Mouse (Mus musculus): ENCODE data around the gene Ecm2. TPM values are rescaled to one million over a fixed set of nuclear protein-coding genes. Genes with fewer than 3 reads are reported as not detected.

Ecm2 gene
- polyA plus RNA-seq, 1 experiment from 2014 or later: 3.1 TPM

- TF ChIP-seq EP300 (IDR thresholded peaks at IDR 0.05) (no peak), CTCF (IDR thresholded peaks at IDR 0.05) (no peak)
- Histone ChIP-seq H3K4me2 (replicated peaks; ENCODE audit: low read depth, low read length) (no peak overlapping the region), H3K27ac (ENCODE audit: low read length) (peak overlapping the region; percentile 6; the same call in 1 of the 2 replicates), H3K4me1 (ENCODE audit: insufficient read depth, low read depth, low read length) (no peaks in the 10 kb centered on the region; the same call in 1 of the 2 replicates), H3K4me3 (ENCODE audit: low read depth, low read length) (no peak overlapping the region), H3K9me3 (ENCODE audit: low read length) (no peaks in the 10 kb centered on the region), H3K9ac (replicated peaks; ENCODE audit: low read depth) (no peak overlapping the region), H3K27me3 (replicated peaks; ENCODE audit: insufficient read depth, low read length) (no peaks in the 10 kb centered on the region), H3K36me3 (ENCODE audit: insufficient read depth, low read length) (peaks cover 8% of the 10 kb centered on the region)
- ATAC-seq (peak; percentile 52), DNase-seq (ENCODE audit: low spot score) (peak; percentile 35)
- WGBS: 59% methylated on average over 11 of the region's 11 CpGs
These were observed 38.1 kb upstream of the Ecm2 start for GRCm38 (mm10) chr13:49466393-49467075.

- Histone ChIP-seq H3K36me3 (ENCODE audit: insufficient read depth, low read length) (peaks cover 8% of the 10 kb centered on the region), H3K4me2 (replicated peaks; ENCODE audit: low read depth, low read length) (no peak overlapping the region), H3K27ac (ENCODE audit: low read length) (no peak overlapping the region), H3K27me3 (replicated peaks; ENCODE audit: insufficient read depth, low read length) (no peaks in the 10 kb centered on the region), H3K9ac (replicated peaks; ENCODE audit: low read depth) (no peak overlapping the region), H3K4me1 (ENCODE audit: insufficient read depth, low read depth, low read length) (no peaks in the 10 kb centered on the region; the same call in 1 of the 2 replicates), H3K4me3 (ENCODE audit: low read depth, low read length) (no peak overlapping the region), H3K9me3 (ENCODE audit: low read length) (no peaks in the 10 kb centered on the region)
- 61% methylated on average over 2 of the region's 2 CpGs for WGBS
- DNase-seq (ENCODE audit: low spot score) (no peak), ATAC-seq (no peak)
- TF ChIP-seq EP300 (IDR thresholded peaks at IDR 0.05): no peak
- no peak for TF ChIP-seq CTCF (IDR thresholded peaks at IDR 0.05)
These were observed 37.0 kb upstream of the Ecm2 start for GRCm38 (mm10) chr13:49467585-49467984.

- WGBS: 80% methylated on average over 5 of the region's 5 CpGs
These were observed 35.6 kb upstream of the Ecm2 start for GRCm38 (mm10) chr13:49469002-49469401.

DNA sequence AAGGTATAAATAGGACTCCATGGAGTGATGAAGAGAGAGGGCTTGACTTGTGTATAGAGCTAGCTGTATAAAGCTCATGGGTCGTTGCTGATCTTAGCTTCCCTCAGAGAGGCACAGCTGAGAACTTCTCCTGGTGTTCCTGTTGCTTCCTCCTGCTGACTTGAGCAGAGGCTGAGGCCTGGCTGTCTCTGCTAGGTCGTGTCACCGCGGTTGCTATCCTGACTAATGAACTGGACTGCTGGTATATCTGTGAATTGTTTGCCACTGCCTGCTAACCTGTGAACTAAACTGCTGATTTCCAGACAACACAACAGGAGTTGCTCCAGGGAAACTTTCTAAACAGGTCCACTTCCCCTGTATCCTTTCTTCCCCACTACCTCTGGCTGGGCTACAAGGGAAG, 34.3 kb upstream of the Ecm2 start:
- TF ChIP-seq CTCF (IDR thresholded peaks at IDR 0.05) (no peak), EP300 (IDR thresholded peaks at IDR 0.05) (no peak)
- Histone ChIP-seq H3K36me3 (ENCODE audit: insufficient read depth, low read length) (no peaks in the 10 kb centered on the region), H3K9ac (replicated peaks; ENCODE audit: low read depth) (no peak overlapping the region), H3K4me2 (replicated peaks; ENCODE audit: low read depth, low read length) (no peak overlapping the region), H3K27me3 (replicated peaks; ENCODE audit: insufficient read depth, low read length) (no peaks in the 10 kb centered on the region), H3K9me3 (ENCODE audit: low read length) (no peaks in the 10 kb centered on the region), H3K27ac (ENCODE audit: low read length) (0 out of 2 replicates have a peak overlapping the region, but pooled peaks have one; percentile 26), H3K4me3 (ENCODE audit: low read depth, low read length) (no peak overlapping the region), H3K4me1 (ENCODE audit: insufficient read depth, low read depth, low read length) (no peaks in the 10 kb centered on the region; the same call in 1 of the 2 replicates)
- DNase-seq (ENCODE audit: low spot score) (no peak), ATAC-seq (no peak)
- 75% methylated on average over 4 of the region's 4 CpGs for WGBS

More at GRCm38 (mm10) chr13:49469002-49469401, 35.6 kb upstream of the Ecm2 start:
- H3K9me3 ChIP-seq (ENCODE audit: low read length): no peaks in the 10 kb centered on the region
- H3K27ac ChIP-seq (ENCODE audit: low read length): no peak overlapping the region
- DNase-seq (ENCODE audit: low spot score) (no peak), ATAC-seq (no peak)
- H3K4me3 ChIP-seq (ENCODE audit: low read depth, low read length): no peak overlapping the region
- H3K27me3 ChIP-seq (replicated peaks; ENCODE audit: insufficient read depth, low read length): no peaks in the 10 kb centered on the region
- TF ChIP-seq CTCF (IDR thresholded peaks at IDR 0.05): peak; percentile 40
- no peak for TF ChIP-seq EP300 (IDR thresholded peaks at IDR 0.05)
- no peaks in the 10 kb centered on the region; the same call in 1 of the 2 replicates for H3K4me1 ChIP-seq (ENCODE audit: insufficient read depth, low read depth, low read length)
- no peak overlapping the region for H3K4me2 ChIP-seq (replicated peaks; ENCODE audit: low read depth, low read length)
- H3K9ac ChIP-seq (replicated peaks; ENCODE audit: low read depth): no peak overlapping the region
- H3K36me3 ChIP-seq (ENCODE audit: insufficient read depth, low read length): peaks cover 8% of the 10 kb centered on the region

- H3K9ac ChIP-seq (replicated peaks; ENCODE audit: low read depth): no peak overlapping the region
- ATAC-seq (no peak), DNase-seq (ENCODE audit: low spot score) (peak; percentile 45)
- no peaks in the 10 kb centered on the region; the same call in 1 of the 2 replicates for H3K4me1 ChIP-seq (ENCODE audit: insufficient read depth, low read depth, low read length)
- H3K4me3 ChIP-seq (ENCODE audit: low read depth, low read length): no peak overlapping the region
- 56% methylated on average over 4 of the region's 4 CpGs for WGBS
- no peaks in the 10 kb centered on the region for H3K36me3 ChIP-seq (ENCODE audit: insufficient read depth, low read length)
- H3K4me2 ChIP-seq (replicated peaks; ENCODE audit: low read depth, low read length): no peak overlapping the region
- no peaks in the 10 kb centered on the region for H3K9me3 ChIP-seq (ENCODE audit: low read length)
- no peak for TF ChIP-seq CTCF (IDR thresholded peaks at IDR 0.05)
- TF ChIP-seq EP300 (IDR thresholded peaks at IDR 0.05): no peak
- H3K27me3 ChIP-seq (replicated peaks; ENCODE audit: insufficient read depth, low read length): no peaks in the 10 kb centered on the region
- H3K27ac ChIP-seq (ENCODE audit: low read length): 0 out of 2 replicates have a peak overlapping the region, but pooled peaks have one; percentile 26
These were observed 33.8 kb upstream of the Ecm2 start for GRCm38 (mm10) chr13:49470806-49471205.

DNA sequence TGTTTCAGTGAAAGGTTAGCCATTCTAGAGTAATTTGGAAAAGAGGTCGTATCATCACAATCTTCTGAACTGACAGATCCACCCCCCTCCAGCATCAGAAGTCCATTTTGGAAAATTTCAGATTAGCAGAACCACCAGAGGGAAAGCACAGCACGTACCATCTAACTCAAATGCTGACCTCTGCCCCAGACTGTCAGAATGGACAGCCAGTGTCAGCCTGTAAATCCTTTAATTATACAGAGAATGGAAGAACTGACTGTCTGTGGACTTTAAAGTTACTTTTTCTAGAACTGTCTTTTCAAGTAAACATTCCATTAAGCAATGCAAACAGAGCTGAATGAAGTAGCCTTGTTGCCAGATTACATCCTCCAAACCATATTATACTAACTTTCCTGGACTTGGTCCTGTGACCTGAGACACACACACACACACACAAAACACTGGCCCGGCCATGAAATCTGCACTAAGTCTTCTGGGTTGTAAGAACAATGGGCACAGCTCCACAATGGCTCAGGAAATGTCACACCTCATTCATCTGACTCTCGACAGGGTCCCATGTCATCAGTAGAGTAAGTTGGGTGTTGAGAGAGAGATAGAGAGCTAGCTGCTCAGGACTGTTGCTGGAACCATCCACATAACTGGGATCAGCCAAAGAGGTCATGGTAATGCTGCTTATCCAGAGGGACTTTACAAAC, 32.5 kb upstream of the Ecm2 start:
- TF ChIP-seq CTCF (IDR thresholded peaks at IDR 0.05) (peak; percentile 22), EP300 (IDR thresholded peaks at IDR 0.05) (peak; percentile 84)
- Histone ChIP-seq H3K4me2 (replicated peaks; ENCODE audit: low read depth, low read length) (no peak overlapping the region), H3K9me3 (ENCODE audit: low read length) (no peaks in the 10 kb centered on the region), H3K4me1 (ENCODE audit: insufficient read depth, low read depth, low read length) (no peaks in the 10 kb centered on the region; the same call in 1 of the 2 replicates), H3K36me3 (ENCODE audit: insufficient read depth, low read length) (no peaks in the 10 kb centered on the region), H3K27ac (ENCODE audit: low read length) (peak overlapping the region; percentile 44), H3K27me3 (replicated peaks; ENCODE audit: insufficient read depth, low read length) (no peaks in the 10 kb centered on the region), H3K9ac (replicated peaks; ENCODE audit: low read depth) (no peak overlapping the region), H3K4me3 (ENCODE audit: low read depth, low read length) (no peak overlapping the region)
- WGBS: 41% methylated on average over 4 of the region's 4 CpGs
- peak; percentile 92 for DNase-seq (ENCODE audit: low spot score)
- ATAC-seq: peak; percentile 91
